Mouse (Mus musculus) hindlimb bud, embryonic 11.5 days (tissue): ENCODE results near the gene Pik3ip1.

Experiments used
- DNase-seq: peaks from one replicate; pipeline ENCODE4 v3.0.0-alpha.2; 2012; ENCODE audit warnings: low read depth, low spot score; ENCODE audit errors: extremely low spot score

Pik3ip1 gene

GRCm38 (mm10) chr11:3302385-3302784, 27.8 kb upstream of the Pik3ip1 start:
- no peak for DNase-seq

GRCm38 (mm10) chr11:3302792-3303191, 27.4 kb upstream of the Pik3ip1 start:
- DNase-seq: no peak

- DNase-seq: no peak
Observed at GRCm38 (mm10) chr11:3305821-3306220, 24.4 kb upstream of the Pik3ip1 start.

GRCm38 (mm10) chr11:3307875-3308274, 22.3 kb upstream of the Pik3ip1 start:
- no peak for DNase-seq

GRCm38 (mm10) chr11:3309884-3310283, 20.3 kb upstream of the Pik3ip1 start:
- no peak for DNase-seq

- DNase-seq: no peak
Observed at GRCm38 (mm10) chr11:3310789-3311585, 19.2 kb upstream of the Pik3ip1 start.

GRCm38 (mm10) chr11:3311586-3312347, 18.4 kb upstream of the Pik3ip1 start:
- DNase-seq: no peak

GRCm38 (mm10) chr11:3313294-3313693, 16.9 kb upstream of the Pik3ip1 start:
- DNase-seq: no peak

GRCm38 (mm10) chr11:3314148-3314547, 16.1 kb upstream of the Pik3ip1 start:
- DNase-seq: no peak

- DNase-seq: no peak
Observed at GRCm38 (mm10) chr11:3318286-3318685, 11.9 kb upstream of the Pik3ip1 start.

- DNase-seq: no peak
Observed at GRCm38 (mm10) chr11:3328271-3328670, 1.9 kb upstream of the Pik3ip1 start.

GRCm38 (mm10) chr11:3328806-3329775, 1.1 kb upstream of the Pik3ip1 start:
- DNase-seq: no peak

GRCm38 (mm10) chr11:3330566-3330965, 365 bp downstream of the Pik3ip1 start:
- no peak for DNase-seq

- no peak for DNase-seq
Observed at GRCm38 (mm10) chr11:3330991-3331750, 970 bp downstream of the Pik3ip1 start.

GRCm38 (mm10) chr11:3331756-3332642, 1.8 kb downstream of the Pik3ip1 start:
- no peak for DNase-seq

- no peak for DNase-seq
Observed at GRCm38 (mm10) chr11:3333111-3333695, 3.0 kb downstream of the Pik3ip1 start.

GRCm38 (mm10) chr11:3334141-3334710, 4.0 kb downstream of the Pik3ip1 start:
- no peak for DNase-seq

GRCm38 (mm10) chr11:3334711-3335316, 4.6 kb downstream of the Pik3ip1 start:
- DNase-seq: no peak
